Mouse (Mus musculus) stomach, postnatal 0 days (tissue): ENCODE data around the gene Ugt1a10.

Experiments
- CTCF ChIP-seq: IDR thresholded peaks from 2 replicates; pipeline ENCODE4 v1.5.1; 2016; ENCODE audit warnings: antibody characterized with exemption, low read depth, mild to moderate bottlenecking, moderate library complexity
- EP300 ChIP-seq: optimal IDR thresholded peaks from 2 replicates; pipeline ENCODE3; 2016; ENCODE audit warnings: antibody characterized with exemption

DNA sequence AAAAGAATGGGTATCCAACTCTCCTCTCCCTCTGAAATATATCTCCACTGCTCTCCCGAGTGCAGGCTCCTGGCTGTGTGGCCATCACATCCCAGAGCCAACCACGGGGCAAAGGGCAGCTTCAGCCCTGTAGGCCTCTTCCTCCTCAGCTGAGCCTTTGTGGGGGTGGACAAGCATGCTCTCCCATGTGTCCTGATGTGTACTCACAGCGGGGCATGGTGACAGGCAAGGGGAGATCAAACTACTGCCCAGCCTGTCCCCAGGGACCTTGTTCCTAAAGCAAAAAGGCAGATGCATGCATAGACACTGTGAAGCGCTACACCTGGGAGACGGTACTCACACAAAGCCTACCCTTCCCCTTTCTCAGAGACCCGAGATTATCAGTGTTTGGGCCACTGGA is 204.9 kb downstream of the Ugt1a10 start:
- TF ChIP-seq CTCF, result no peak
- no peak for TF ChIP-seq EP300
